Mouse (Mus musculus) layer of hippocampus, postnatal 25 days (tissue): ENCODE data around the gene Gm47791. TPM values are rescaled to one million over a fixed set of nuclear protein-coding genes. Genes with fewer than 3 reads are reported as not detected.

Source experiments
- DNase-seq, 2 experiments: peaks; one replicate each; pipeline ENCODE4 v3.0.0; 2022; ENCODE audit warnings: mixed read lengths in 2 of 2, low spot score in 1 of 2; ENCODE audit errors: extremely low spot score in 1 of 2
- total RNA-seq, 2 experiments: library from RNA; stranded (reverse); gene quantifications; 2 replicates each; pipeline ENCODE4 v1.2.3; 2021

Gene Gm47791
- total RNA-seq, 2 experiments from 2014 or later: not detected

DNA sequence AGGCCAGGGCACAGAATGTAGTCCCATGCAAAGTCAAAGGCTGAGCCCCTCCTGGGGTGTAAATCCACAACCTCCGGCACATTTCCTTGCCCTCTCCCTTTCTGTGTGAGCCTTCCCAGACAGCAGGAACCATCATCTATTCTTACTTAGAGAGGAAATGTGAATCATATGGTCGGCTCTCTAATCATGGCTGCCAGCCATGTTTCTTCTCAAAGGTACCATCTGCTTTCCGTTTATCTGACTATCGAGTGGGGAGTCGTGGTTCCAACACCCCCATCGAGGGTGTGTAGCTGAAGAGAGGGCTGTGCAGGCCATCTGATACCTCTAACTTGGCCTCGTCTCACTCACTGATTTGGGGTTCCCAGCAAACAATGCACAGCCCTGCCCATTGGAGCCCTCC is 17.0 kb upstream of the Gm47791 start:
- DNase-seq: peak in 1 of 2 experiments; percentile 31

DNA sequence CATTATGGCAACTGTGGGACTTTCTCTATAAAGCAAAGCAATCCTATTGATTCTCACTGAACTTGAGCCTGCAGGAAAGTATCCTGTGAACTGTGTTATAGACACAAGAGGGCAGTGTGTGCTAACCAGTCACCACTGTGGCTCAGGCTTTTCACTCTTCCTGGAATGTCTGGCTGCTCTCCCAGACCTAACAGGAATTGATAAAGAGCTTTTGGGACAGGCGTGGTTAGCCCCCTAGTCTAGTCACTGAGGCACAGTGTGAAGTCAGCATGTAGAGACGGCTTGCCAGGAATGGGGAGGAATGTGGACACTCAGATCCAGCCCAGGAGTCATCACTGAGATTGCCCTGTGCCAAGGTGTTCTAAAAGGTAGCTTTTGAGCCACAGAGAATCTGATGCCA is 16.4 kb upstream of the Gm47791 start:
- peak in 1 of 2 experiments; percentile 47 for DNase-seq

DNA sequence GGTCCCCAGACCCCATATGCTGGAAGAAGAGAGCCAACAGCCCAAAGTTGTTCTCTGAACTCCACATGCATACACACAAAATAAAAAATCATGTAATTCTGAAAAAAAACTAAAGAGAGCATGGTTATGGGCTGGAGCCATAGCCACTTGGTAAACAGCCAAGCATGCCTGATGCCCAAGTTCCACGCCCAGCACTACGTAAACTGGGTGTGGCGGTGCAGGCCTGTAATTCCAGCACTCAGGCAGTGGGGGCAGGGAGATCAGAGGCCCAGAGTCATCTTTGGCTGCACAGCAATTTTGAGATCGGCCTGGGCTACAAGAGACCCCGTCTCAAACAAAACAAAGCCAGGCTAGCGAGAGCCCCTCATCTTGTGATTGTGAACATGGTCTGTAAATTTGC is 14.5 kb upstream of the Gm47791 start:
- no peak for DNase-seq

DNA sequence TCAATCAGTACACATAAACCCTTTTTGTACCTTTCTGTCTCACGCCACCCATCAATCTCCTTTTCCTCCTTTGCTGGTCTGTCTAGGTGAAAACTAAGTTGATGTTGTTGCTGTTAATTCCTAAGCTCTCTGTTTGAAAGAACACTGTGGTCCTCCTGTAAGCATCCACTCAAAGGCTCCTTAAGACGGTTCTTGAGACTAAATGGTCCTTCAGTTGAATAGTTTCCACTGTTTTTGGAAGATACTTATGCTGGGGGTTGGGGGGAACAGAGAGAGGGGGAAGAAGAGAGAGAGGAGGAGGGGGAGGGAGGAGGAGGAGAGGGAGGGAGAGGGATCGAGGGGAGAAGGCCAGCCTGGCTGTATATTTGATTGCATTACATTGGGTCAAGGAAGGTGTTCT is 12.5 kb upstream of the Gm47791 start:
- no peak for DNase-seq

DNA sequence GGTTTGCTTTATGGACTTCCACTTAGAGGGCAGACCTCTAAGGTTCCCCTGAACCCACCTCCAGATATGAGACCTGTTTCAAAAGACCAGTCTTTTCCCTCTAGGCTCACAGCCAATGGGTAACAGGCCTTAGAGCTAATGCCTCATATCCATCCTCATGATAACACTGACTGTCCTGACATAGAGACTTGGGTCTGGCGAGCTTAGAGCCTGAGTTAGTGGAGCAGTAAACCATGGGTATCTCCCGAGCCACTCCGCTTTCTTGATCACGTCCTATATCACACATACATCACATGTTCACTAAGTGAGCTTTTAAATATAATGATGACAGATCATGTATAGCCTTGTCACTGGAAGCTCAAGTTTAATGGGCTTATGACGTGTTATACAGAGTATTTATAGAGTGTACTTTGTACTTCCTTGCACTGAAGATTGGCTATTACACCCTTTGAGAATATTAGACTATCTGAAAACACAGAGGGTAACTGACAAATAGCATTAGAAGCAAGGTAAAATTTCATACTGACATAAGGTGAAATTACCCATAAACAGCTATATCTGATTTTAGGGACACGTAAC is 8.4 kb upstream of the Gm47791 start:
- DNase-seq: no peak

DNA sequence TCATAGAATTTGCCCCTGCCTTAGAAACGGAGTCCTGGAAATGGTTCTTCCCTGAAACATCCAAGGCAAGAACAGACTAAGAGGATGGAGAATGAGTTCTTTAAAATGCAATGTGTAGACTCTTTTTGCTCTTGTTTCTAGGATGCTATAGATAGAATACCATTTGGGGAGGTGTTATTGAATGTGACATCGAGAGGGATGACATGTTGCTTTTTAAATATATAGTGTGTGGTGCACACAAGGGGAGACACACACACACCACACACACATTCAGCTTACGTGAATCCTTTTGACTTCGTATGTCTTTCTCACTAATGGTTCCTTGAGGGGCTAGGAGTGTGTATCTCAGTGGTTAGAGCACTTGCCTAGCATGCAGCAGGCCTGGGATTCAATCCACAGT is 4.2 kb upstream of the Gm47791 start:
- DNase-seq: no peak

DNA sequence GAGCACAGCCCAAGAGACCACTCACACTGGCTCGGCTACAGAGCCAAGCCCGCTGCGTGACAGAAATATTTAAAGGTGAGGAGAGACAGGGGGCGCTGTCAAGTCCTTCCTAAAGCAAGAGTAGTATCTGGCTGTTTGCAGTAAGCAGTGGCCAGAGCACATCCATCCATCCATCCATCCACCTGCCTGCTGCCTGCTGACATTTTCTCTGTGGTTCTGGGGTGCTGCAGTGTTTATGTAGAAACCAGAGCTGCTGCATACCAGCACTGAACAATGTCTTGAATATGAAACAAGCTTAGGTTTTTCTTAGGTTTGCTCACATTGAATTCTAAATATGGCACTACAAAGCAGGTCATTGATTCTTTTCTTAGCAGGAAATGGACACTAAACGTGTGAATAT is 2.2 kb upstream of the Gm47791 start:
- DNase-seq: no peak

DNA sequence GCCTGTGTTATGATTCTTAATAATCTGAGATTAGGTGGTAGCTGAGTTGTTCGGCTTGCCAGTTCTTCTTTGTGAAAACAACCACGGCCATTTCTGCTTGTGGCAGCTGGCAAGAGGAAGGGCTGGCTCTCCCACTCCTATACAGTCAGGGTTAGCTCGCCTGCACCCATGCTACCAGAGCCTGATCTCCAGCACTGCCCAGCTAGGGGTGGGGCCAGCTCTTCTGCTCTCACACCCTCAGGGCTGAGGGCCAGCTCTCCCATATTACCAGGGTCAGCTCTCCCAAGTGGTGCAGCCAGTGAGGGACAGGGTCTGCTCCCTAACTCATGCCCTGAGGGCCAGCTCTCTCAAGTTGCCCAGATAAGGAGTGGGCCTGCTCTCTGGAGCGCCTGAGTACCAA is 1.4 kb upstream of the Gm47791 start:
- DNase-seq: no peak

DNA sequence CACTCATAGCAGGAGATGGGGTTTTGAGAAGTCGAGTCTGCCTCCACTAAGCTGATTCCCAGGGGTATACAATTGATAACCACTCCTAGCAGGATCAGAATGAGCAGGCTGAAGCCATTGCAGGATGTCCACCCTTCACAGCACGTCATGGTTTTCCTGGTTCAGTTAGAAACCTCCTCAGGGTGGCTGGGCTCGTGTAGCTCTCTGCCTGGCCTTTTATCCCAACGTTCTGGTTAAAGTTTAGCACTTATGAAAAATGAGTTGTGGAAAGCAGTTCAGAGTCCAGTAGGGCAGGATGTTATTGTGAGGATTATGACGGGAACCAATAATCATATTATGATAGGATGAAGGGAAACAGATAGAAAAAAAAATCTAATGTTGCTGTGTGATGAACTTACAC is 2.8 kb downstream of the Gm47791 start, which contains the start of gene Tm4sf20:
Gene Tm4sf20, minus strand, starts transcription at position 193 of the 400 bp plus-strand sequence.
- no peak for DNase-seq

DNA sequence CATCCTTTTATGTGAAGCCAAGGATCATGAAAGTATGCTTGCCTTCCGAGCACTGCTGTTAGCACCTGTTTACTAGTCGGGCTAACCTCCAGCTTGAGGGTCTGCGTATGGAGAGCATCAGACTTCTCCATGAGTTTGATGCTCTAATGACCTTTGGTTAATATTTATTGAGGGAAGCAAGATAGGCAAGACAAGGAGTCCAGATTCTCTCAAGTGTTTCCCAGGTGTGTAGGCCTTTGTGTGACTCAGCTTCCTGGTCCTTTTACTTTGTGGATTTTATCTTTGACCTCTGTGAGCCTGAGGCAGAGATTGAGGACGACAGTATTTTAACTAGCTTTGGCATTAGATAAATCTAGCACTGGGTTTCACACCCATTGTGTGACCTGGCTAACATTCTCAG is 4.4 kb downstream of the Gm47791 start:
- DNase-seq: no peak

DNA sequence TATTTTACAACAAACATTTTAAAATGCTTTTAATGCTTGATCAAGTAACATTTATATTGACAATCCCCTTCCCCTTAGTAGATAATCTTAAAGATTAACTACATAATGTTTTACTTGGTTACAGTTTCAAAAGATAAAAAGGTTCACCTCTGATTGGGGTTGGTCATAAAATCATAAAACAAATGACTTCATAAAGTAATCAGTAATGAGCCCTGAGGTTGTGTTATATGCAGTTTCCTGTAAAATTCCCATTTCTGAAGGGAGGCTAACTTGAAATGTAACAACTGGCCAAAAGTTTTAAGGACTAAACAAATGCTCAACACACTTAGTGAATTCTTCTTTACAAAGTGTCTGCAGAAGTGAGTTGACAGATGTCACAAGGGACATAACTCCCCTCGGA is 4.8 kb downstream of the Gm47791 start:
- no peak for DNase-seq

DNA sequence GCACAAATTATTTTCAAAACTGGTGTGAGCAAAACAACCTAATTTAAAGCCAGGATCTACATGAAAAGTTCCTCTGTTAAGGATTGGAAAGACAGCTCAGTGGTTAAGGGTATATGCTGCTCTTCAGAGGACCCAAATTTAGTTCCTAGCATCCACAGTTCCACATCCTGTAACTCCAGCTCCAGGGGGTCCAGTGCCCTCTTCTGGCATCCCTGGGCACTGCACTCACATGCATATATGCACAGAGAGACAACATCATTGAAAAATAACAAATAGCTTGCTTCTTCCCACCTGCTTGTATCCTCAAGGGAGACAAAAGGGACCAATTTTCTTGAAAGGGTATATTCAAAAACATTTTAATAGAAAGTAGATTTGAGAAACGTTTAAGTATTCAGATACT is 8.8 kb downstream of the Gm47791 start:
- DNase-seq: no peak

DNA sequence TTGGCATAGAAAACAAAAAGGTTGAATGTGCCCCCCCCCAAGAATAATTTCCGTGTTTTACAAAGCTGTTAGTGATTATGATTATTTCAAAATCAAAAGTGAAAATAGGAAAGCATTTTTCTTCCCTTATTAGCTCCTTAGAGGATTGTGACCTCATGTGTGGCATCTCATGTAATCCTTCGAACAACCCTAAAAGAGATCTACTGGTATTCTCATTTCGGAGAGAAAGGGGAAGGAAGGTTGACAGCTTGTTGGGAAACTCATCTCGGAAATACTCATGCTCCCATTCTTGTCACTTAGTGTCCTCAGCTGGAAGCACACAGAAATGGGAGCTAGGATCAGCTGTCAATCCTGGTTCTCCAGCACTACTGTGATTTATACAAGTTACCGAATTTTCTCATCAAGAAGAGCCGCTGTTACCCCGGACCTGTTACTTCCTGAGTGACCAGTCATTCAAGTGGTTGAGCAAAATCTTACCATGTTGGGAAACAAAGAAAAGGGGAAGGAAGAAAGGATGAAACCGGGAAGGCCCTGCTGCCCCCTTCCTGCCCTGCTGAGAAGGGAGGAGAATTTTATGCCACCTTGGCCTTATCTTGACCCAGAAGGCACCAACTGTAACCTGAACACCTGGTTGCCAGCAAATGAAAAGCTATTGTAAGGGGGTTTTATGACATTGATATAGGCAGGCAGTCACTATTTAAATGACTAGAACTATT is 9.4 kb downstream of the Gm47791 start:
- DNase-seq: no peak

DNA sequence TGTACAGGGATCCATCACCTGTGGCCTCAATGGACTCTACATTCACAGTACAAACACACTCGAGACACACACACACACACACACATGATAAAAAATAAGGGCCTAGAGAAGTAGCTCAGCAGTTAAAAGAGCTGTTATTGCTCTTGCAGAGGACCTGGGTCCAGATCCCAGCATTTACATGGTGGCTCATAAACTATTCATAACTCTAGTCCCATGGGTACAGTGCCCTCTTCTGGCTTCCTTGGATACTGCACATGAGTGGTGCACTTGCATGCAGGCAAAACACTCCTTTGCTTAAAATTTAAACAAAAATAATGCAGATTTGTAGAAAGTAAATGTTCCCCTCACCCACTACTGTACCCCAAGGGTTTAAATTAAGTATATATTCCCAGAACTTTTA is 11.5 kb downstream of the Gm47791 start:
- no peak for DNase-seq

DNA sequence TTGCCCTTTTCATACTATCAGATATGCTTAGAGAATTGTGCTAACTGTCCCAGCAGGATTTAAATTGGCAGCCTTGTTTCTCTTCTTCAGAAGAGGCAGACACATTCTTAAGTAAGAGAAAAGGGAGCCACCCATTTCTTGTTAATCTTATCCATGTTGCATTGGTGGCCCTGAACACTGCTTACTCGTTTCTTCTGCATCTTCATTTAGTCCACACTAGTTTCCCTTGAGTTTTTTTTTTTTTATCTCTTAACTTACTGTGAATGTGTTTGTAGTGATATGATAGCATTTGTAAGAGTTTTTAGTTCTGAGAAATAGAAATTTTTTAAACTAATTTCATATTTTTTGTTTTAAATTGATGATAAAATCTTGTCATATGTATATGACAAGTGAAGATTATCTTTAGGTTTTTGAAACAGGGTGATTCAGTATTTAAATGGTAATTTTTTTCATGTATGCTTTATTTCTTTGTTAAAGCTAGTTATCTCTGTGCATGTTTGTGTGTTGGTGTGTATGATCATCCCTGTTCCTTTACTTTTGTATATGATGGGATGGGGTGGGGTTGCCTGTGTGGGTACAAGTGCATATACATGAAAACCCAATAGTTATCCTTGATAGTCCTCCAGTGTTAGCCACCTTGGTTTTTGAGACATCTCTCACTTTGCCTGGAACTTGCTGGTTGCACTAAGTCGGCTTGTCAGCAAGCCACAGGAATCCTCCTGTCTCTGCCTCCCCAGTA is 23.2 kb downstream of the Gm47791 start:
- DNase-seq: no peak

DNA sequence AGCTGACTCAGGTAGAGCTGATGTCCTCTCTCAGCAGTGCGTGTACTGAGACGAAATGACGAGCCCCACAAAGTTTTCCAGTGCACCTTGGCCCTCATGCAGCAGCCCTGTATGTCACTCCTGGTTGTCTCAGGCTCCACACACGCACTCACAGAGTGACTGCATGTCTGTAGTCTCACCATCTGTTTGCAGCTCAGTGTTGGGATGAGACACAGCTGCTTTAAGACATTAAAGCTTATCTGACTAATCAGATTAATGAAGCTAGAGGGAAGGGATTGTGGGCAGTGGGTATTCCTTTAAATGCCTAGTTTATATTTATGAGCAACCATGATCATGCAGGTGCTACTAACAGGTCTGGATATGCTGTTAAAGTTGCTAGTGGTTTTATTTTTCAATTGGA is 24.6 kb downstream of the Gm47791 start:
- no peak for DNase-seq

DNA sequence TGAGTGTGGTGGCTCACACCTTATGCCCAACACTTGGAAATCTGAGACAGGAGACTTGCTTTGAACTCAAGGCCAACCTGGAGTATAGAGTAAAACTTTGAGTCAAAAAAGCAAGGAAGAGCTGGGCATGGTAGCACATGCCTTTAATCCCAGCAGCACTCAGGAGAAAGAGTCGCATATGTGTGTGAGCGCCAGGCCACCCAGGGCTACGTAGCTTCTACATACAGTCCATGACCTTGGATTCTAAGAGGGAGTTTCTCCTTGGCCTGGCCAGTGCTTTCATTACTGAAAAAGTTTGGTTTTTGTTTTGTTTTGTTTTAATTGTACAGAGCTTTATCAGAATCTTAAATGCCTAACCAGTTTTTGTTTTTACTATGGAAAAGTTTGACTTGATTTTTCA is 27.1 kb downstream of the Gm47791 start:
- DNase-seq: no peak

DNA sequence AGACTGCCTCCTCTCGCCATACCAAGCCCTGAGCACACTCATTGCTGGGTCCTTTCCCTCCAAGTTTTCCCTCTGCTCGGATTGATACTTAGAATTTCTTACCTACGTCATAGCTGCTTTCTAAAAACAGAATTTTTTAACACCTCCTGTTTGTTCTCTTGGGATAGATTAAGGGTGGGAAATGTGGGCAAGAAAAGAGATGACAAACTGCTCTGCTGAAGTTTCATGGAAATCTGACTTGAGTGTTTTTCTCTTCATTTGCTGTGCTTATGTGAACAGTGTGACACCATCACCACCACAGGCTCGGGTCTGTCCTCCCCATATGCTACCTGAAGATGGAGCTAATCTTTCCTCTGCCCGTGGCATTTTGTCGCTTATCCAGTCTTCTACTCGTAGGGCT is 29.5 kb downstream of the Gm47791 start:
- DNase-seq: no peak

DNA sequence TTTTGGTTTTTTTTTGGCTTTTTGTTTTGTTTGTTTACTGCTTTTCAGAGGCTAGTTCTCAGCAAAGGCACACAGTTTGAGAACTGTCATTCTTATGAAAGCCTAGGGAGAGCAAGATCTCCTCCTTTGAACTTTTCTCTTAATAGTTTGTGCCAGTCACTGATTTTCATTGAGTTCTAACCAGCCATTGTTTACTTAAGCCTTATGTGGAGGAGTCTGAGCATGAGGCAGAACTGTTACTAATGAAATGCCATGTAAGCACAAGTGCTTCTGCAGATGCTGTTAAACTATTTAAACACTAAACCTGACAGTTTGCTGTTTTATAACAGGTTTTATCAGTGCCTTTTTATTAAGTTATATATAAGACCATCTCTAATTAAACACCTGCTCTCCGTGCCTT is 33.0 kb downstream of the Gm47791 start:
- DNase-seq: no peak

DNA sequence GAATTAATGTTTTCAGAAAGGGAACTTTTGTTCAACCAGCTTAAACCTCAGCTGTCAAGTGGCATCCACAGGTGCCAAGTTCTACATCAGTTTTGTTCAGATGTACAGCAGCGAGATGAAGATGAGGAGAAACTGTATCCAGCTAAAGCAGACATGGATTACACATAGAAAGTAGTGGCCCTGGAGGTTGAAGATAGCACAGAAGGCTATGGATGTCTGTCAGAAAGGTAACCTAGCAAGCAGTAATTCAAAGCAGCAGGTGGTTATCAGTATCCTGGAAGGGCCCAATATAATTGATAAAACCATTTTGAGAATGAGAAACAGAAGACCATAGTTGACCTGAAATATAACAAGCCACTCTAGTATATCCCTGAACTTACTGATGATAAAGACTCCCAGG is 37.7 kb downstream of the Gm47791 start:
- no peak for DNase-seq

DNA sequence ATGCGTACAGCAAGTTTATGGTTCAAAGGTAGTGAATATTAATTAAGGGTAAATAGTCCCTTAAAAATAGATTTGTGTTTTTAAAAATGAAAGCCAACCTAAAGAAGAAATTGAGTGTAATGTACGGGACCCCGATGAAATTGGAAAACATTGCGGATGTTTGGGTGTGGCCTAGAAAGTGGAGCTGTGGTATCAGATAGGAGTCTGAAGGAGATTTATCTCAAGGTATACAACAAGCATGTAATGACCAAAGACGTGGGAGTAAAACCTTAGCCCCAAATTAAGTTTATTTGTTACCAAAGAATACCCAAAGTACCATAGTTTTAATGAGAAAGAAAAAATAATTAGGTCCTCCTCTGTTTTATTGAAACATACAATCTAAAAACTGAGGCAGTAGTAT is 44.6 kb downstream of the Gm47791 start:
- DNase-seq: no peak

DNA sequence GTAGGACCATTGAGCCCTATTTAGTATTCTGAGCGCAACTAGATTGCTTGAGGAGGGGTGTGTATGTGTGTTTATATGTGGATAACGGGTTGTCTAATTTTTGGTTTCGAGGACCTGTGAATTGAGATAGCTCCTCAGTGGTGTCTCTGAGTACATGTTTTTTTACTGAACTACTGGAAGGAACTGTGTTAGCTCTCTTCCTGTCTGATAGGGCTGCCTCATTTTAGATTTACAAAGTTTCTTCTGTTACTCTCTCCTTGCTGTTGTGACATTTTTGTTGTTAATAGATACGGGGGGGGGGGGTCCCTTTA is 45.2 kb downstream of the Gm47791 start:
- no peak for DNase-seq
